Mouse (Mus musculus) spleen, postnatal 4 days (tissue): ENCODE measurements at regions not wholly inside any gene's neighbourhood (a gene's known extent, or its start where the extent isn't known, plus 50 kb on each side); places are given as distances from the start of the nearest gene placed in this dataset.
"Not testable (repeated sequence)": the region's sequence is repeated elsewhere in the genome, so short reads cannot be mapped to it uniquely, and the experiment has no call there.

Experiments used
- DNase-seq, 2 experiments: peaks; one replicate each; pipeline ENCODE4 v3.0.0; 2022; ENCODE audit warnings: low spot score in 2 of 2

GRCm38 (mm10) chr7:73192839-73193238, 182.5 kb upstream of the Rgma start:
- no peak for DNase-seq

GRCm38 (mm10) chr7:73195306-73195705, 180.0 kb upstream of the Rgma start:
- no peak for DNase-seq

GRCm38 (mm10) chr7:73196851-73197531, 178.3 kb upstream of the Rgma start:
- DNase-seq: peak; percentile 7 to 51

GRCm38 (mm10) chr7:73198069-73198468, 177.2 kb upstream of the Rgma start:
- DNase-seq: peak in 1 of 2 experiments; percentile 43

GRCm38 (mm10) chr7:73199967-73200366, 175.3 kb upstream of the Rgma start:
- DNase-seq: no peak

- DNase-seq: no peak
Measured at GRCm38 (mm10) chr7:73201330-73201729, 174.0 kb upstream of the Rgma start.

- no peak for DNase-seq
Measured at GRCm38 (mm10) chr7:73206922-73207811, 168.1 kb upstream of the Rgma start.

- no peak for DNase-seq
Measured at GRCm38 (mm10) chr7:73208479-73208816, 166.9 kb upstream of the Rgma start.

GRCm38 (mm10) chr7:73208817-73209602, 166.3 kb upstream of the Rgma start:
- no peak for DNase-seq

GRCm38 (mm10) chr7:73210078-73210477, 165.2 kb upstream of the Rgma start:
- DNase-seq: no peak

- peak in 1 of 2 experiments; percentile 37 for DNase-seq
Measured at GRCm38 (mm10) chr7:73222237-73222915, 152.9 kb upstream of the Rgma start.

- peak in 1 of 2 experiments; percentile 38 for DNase-seq
Measured at GRCm38 (mm10) chr7:73222929-73223512, 152.3 kb upstream of the Rgma start.

- DNase-seq: no peak
Measured at GRCm38 (mm10) chr7:73233539-73234158, 141.7 kb upstream of the Rgma start.

- no peak for DNase-seq
Measured at GRCm38 (mm10) chr7:73238486-73238885, 136.8 kb upstream of the Rgma start.

- DNase-seq: no peak
Measured at GRCm38 (mm10) chr7:73243591-73244355, 131.5 kb upstream of the Rgma start.

GRCm38 (mm10) chr7:73245431-73245830, 129.9 kb upstream of the Rgma start:
- DNase-seq: no peak

- no peak for DNase-seq
Measured at GRCm38 (mm10) chr7:73250593-73250992, 124.7 kb upstream of the Rgma start.

GRCm38 (mm10) chr7:73251187-73251740, 124.0 kb upstream of the Rgma start:
- DNase-seq: no peak

GRCm38 (mm10) chr7:73254972-73255371, 120.3 kb upstream of the Rgma start:
- DNase-seq: not testable (repeated sequence)

GRCm38 (mm10) chr7:73260140-73260539, 115.2 kb upstream of the Rgma start:
- DNase-seq: no peak
